Mouse (Mus musculus) kidney, adult 11 months (tissue): ENCODE measurements around the gene Nudt17.
"Not testable (repeated sequence)": the region's sequence is repeated elsewhere in the genome, so short reads cannot be mapped to it uniquely, and the experiment has no call there.

ENCODE experiments used
- DNase-seq: peaks from one replicate; pipeline ENCODE4 v3.0.0; 2022

Nudt17 gene

GRCm38 (mm10) chr3:96701003-96701402, 7.4 kb downstream of the Nudt17 start:
- no peak for DNase-seq

GRCm38 (mm10) chr3:96700376-96700775, 8.0 kb downstream of the Nudt17 start:
- DNase-seq, result no peak

- no peak for DNase-seq
These were observed 9.2 kb downstream of the Nudt17 start for GRCm38 (mm10) chr3:96698993-96699690.

GRCm38 (mm10) chr3:96696766-96697732, 11.3 kb downstream of the Nudt17 start:
- DNase-seq, result peak; percentile 91

- peak; percentile 88 for DNase-seq
These were observed 12.1 kb downstream of the Nudt17 start, which contains the start of gene Pias3 for GRCm38 (mm10) chr3:96696198-96696765. Gene Pias3 (plus strand): TSS chr3:96696384.

- no peak for DNase-seq
These were observed 14.8 kb downstream of the Nudt17 start for GRCm38 (mm10) chr3:96693579-96693978.

- DNase-seq, result no peak
These were observed 15.9 kb downstream of the Nudt17 start for GRCm38 (mm10) chr3:96692506-96692905.

GRCm38 (mm10) chr3:96690298-96690697, 18.1 kb downstream of the Nudt17 start:
- DNase-seq, result no peak

GRCm38 (mm10) chr3:96688854-96689253, 19.5 kb downstream of the Nudt17 start:
- no peak for DNase-seq

GRCm38 (mm10) chr3:96686057-96686456, 22.3 kb downstream of the Nudt17 start:
- not testable (repeated sequence) for DNase-seq

GRCm38 (mm10) chr3:96684822-96685156, 23.6 kb downstream of the Nudt17 start:
- DNase-seq, result no peak

GRCm38 (mm10) chr3:96684151-96684821, 24.1 kb downstream of the Nudt17 start:
- DNase-seq, result no peak

GRCm38 (mm10) chr3:96683496-96683895, 24.9 kb downstream of the Nudt17 start:
- DNase-seq, result no peak

GRCm38 (mm10) chr3:96680269-96680956, 27.9 kb downstream of the Nudt17 start:
- DNase-seq, result no peak

- DNase-seq, result no peak
These were observed 29.1 kb downstream of the Nudt17 start for GRCm38 (mm10) chr3:96679159-96679674.

- DNase-seq, result no peak
These were observed 29.9 kb downstream of the Nudt17 start for GRCm38 (mm10) chr3:96678456-96678855.

GRCm38 (mm10) chr3:96675690-96676089, 32.7 kb downstream of the Nudt17 start:
- no peak for DNase-seq

- DNase-seq, result no peak
These were observed 33.2 kb downstream of the Nudt17 start for GRCm38 (mm10) chr3:96675171-96675570.

- DNase-seq, result no peak
These were observed 33.9 kb downstream of the Nudt17 start for GRCm38 (mm10) chr3:96674442-96674841.

GRCm38 (mm10) chr3:96673514-96673913, 34.8 kb downstream of the Nudt17 start:
- no peak for DNase-seq

GRCm38 (mm10) chr3:96671519-96671918, 36.8 kb downstream of the Nudt17 start:
- DNase-seq, result no peak
